Mouse (Mus musculus) spleen, embryonic (tissue): ENCODE data around the gene Kazn.

Source experiments
- CTCF ChIA-PET: fragments of 350-600 bp; sonication (Branson Sonifier 250); formaldehyde crosslinking; loops from one replicate; lab custom pipeline; 2022; lab: Charles Lee

Gene Kazn

GRCm38 (mm10) chr4:142080901-142081630, 158.1 kb downstream of the Kazn start:
- CTCF ChIA-PET, result no interaction called here

GRCm38 (mm10) chr4:142080487-142080767, 158.8 kb downstream of the Kazn start:
- CTCF ChIA-PET, result no interaction called here

DNA sequence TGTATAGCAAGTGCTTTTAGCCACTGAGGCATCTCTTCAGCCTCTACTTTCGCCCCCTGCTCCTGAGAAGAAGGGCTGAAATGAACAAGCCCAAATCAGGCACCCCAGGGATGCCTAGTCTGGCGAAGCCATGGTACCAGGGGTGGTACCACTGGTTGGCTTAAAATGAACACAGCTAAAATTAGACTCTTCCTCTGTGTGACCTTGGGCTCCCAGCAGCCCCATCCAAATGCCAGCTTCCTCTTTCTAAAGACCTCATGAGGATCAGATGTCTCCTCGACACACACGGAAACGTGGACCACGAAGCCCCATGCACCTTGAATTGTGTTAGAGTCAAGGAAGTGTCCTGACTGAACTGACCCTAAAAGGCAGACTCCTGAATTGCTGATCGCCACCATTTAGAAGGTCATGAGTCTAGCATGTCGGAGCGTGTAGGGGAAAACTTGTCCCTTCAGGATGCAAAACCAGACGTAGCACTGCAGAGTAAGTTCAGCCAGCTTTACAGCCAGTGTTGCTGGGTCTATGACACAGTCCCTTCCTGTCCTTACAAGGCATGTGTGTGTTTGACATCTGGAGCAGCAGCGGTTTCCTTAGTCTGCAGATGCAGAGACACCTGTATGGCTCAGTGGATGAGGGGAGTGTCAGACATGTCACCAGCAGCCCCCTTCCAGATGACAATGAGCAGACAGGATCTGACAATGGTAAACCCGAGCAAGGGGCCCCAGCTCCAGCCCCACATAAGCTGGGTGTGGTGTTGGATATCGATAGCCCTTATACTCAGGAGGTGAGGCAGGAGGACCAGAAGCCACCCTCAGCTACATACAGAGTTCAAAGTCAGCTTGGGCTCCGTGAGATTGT, 159.3 kb downstream of the Kazn start:
- CTCF ChIA-PET, result no interaction called here

DNA sequence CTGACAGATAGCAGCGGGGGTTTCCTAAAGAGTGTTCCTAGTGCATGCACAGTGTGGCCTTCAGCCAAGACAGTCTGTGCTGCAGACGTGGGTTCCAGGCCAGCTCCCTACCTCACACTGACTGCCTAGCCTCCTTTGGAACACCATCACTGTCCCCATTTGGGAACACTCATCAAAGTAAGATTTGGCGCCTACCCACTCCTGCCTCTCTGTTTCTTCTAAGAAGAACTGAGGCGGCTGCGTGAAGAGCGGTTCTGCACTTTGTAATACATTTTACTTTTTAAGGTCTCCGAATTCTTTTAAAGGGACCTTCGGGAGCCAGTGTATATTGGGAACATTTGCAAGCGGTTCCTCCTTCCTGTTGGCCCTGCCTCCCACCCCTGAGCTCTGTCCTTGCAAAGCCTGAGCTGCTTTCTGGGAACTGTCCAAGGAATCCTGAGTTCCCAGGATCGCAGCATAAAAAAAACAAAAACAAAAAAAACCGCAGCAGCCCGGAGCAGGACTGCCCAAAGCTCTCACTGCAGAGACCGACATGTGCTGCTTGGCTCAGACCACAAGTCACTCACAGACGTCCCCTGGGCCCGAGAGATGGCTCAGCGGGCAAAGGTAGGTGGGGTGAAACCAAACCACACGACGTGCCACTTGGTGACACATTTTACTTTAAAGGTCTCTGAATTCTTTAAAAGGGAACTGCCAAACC, 161.5 kb downstream of the Kazn start:
- CTCF ChIA-PET, result no interaction called here

DNA sequence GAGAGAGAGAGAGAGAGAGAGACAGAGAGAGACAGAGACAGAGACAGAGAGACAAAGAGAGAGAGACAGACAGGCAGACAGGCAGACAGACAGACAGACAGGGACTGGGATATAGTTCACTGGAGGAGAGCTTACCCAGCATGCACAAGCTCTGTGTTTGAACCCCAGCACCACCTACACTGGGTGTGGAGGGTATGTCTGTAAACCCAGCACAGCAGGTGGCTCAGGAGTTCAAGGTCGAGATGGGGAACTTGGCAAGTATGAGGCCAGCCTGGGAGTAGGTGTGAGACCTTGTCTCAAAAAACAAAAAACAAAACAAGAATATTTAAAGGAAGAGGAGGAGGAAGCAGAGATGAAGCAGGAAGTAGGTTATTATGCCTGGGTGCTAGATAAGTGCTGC, 162.3 kb downstream of the Kazn start:
- CTCF ChIA-PET, result interaction anchor here (0.6 to 0.7 kb wide), 2 partner anchors 72 to 199 kb away, joined by 3 read pairs; no protein-coding TSS in a partner anchor

- CTCF ChIA-PET, result no interaction called here
Measured at GRCm38 (mm10) chr4:142075931-142076330, 163.3 kb downstream of the Kazn start.

GRCm38 (mm10) chr4:142074060-142074732, 165.0 kb downstream of the Kazn start:
- CTCF ChIA-PET, result no interaction called here

- CTCF ChIA-PET, result no interaction called here
Measured at GRCm38 (mm10) chr4:142071243-142071991, 167.8 kb downstream of the Kazn start.

GRCm38 (mm10) chr4:142070840-142071239, 168.4 kb downstream of the Kazn start:
- CTCF ChIA-PET, result no interaction called here

GRCm38 (mm10) chr4:142068899-142069812, 170.0 kb downstream of the Kazn start:
- CTCF ChIA-PET, result no interaction called here

- CTCF ChIA-PET, result no interaction called here
Measured at GRCm38 (mm10) chr4:142066576-142066975, 172.6 kb downstream of the Kazn start.

- CTCF ChIA-PET, result no interaction called here
Measured at GRCm38 (mm10) chr4:142065835-142066234, 173.4 kb downstream of the Kazn start.

DNA sequence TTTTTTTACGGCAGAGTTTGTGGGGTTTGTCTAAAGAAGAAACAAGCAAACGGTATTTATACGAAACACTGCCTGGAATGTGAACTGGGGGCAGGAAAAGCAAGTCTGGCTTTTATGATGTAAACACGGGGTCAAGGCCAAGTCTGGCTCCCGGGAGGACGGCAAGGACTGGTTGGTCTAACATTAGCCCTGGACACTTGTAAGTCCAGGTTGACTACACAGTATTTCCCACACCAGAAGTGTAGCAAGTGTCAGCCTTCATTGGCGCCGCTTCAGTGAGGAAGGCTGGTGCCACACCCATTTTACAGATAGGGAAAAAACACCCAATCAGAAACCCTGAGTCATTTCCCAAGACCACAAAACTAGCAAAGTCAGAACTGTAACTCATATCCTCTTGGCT, 173.9 kb downstream of the Kazn start:
- CTCF ChIA-PET, result no interaction called here

GRCm38 (mm10) chr4:142064582-142065228, 174.5 kb downstream of the Kazn start:
- CTCF ChIA-PET, result no interaction called here

DNA sequence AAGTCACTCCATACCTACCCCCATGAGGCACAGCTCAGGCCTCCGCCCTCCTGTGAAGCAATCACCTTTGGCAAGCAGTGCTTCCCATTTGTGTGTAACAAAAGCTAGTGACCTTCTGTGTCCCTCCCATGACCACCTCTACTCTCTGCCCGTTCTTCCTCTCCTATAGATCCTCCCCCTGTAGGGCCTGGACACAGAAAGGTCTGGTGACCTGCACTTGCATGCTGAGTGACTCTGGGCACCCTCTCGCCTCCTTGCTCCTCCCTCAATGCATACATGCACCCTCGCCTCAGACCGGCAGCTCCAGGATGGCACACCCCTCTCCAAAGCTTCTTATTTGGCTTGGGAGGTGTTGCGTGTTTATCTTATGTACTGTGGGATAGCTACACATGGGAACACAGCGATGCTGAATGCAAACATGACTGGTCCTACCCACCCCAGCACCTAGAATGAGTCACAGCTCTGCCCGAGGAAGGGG, 176.1 kb downstream of the Kazn start:
- CTCF ChIA-PET, result no interaction called here

DNA sequence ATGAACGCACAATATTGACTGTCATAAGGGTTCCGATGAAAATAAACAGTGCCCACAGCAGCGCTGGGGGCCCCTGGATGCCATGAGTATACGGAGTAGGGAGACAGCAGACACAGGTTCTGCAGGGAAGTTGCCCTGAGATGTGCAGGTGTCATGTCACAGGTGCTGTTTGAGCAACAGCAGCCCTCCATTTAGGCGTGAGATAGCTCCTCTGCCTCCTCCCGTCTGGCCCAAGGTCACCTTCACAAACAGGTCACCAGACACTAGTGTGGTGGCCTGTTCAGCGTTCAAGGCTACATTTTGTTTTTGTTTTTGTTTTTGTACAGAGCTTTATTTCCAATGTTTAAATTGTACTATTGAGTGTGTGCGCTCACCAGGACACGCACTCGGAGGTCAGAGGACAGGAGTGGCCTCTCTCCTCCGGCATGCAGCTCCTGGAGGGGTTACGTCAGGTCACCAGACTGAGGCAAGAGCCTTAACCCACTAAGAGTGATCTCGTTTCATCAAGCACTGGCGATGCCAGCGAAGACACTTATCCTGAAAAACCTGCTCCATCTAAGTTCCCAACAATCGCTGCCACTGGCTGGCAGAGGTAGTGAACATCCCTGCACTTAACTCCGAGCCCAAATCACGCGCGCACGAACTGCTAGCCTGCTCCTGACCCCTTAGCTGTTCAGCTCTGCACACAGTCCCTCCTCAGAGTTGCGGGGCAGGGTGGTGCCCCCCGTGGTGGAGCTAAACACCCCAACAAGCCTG, 177.5 kb downstream of the Kazn start:
- CTCF ChIA-PET, result no interaction called here

GRCm38 (mm10) chr4:142060455-142061378, 178.5 kb downstream of the Kazn start:
- CTCF ChIA-PET, result no interaction called here

- CTCF ChIA-PET, result no interaction called here
Measured at GRCm38 (mm10) chr4:142059841-142060193, 179.4 kb downstream of the Kazn start.
